Mouse (Mus musculus) cerebellum, postnatal 25 days (tissue): ENCODE results near the gene Gfm2.
A peak's percentile ranks its signal among the peaks of the same experiment; 100 is the strongest.

ENCODE experiments used
- DNase-seq, 2 experiments: peaks; one replicate each; pipeline ENCODE4 v3.0.0; 2021; ENCODE audit warnings: mixed read lengths in 2 of 2

Gfm2 gene

DNA sequence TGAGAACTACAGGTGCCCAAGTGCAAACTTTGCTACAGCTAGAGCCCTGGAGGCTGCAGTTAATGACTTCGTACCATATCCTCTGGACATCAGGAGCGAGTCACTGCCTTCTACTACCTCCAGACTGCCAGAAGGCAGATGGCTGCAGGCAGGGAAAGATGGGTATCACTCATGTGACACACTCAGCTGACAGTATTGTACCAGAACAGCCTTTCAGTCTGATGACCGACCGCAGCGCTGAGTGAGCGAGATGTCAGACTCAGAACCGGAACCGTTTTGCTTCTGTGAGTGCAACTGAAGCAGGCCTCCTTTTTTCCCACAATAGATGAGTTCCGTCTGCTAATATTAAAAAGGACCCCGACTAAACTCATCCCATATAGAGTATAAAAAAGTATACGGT is 54.9 kb downstream of the Gfm2 start:
- no peak for DNase-seq

DNA sequence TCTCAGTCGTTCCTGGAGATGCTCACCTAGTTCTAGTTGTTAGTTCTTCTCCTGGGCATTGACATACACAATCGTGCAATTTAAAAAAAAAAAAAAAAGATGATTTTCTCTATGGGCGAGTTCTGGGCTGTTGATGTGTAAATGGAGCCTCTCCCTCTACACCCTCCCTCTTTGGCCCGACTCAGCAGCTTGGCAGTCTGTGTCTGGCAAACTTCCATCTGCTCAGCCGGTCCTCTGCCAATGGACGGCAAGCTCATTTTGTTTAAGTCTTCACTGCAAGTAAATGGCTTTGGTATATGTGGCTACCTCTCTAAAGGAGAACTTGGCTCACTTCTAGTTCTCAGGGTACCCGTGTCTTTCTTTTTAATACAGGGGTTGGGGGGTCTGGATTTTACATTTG is 55.7 kb downstream of the Gfm2 start:
- DNase-seq, result peak; percentile 82 to 89

DNA sequence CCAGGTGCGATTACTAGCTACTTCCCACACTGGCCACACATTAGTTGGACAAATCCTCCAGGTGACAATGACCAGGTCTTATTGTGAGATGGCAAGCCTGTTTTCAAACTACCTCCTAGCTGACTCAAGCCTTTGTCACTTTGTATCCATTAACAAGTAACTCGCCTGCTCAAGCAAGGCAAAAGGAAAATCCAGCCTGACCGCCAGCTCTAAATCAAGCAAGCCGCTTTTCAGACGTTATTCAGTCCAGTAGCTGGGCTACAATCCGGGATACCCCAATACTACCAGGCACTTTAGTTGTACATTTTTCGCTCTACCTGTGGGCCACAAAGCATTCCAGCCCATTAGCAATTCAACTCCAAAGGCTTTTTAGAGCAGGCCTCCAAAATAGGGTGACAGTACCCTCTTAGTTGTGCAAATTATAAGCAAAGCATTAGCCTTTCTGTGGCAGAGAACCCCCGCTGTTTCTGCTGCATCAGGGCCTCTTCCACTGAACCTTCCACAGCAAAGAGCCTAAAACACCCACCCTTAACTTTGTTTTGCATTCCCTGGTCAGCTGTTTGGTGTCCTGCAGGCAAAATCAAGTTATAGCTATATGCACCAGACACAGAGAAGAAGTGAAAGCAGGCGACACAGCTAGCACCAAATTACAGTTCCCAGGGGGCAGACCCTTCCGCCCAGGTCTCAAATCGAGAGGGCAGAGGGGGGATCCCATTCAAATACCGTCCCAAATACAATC is 58.6 kb downstream of the Gfm2 start:
- no peak for DNase-seq

DNA sequence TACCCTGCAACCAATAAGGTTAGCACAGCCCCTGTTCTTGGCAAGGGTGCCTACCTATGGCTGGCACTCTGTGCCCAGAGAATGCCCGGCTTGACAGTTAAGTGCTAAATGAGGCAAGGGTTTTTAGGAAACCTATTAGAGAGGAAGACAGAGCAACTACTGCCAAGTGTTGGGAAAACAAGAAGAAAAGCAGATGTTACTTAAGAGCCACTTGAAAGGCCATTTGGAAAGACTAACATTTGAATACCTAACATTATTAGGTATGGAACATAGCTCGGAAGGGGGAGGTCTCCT is 59.1 kb downstream of the Gfm2 start:
- DNase-seq, result no peak

DNA sequence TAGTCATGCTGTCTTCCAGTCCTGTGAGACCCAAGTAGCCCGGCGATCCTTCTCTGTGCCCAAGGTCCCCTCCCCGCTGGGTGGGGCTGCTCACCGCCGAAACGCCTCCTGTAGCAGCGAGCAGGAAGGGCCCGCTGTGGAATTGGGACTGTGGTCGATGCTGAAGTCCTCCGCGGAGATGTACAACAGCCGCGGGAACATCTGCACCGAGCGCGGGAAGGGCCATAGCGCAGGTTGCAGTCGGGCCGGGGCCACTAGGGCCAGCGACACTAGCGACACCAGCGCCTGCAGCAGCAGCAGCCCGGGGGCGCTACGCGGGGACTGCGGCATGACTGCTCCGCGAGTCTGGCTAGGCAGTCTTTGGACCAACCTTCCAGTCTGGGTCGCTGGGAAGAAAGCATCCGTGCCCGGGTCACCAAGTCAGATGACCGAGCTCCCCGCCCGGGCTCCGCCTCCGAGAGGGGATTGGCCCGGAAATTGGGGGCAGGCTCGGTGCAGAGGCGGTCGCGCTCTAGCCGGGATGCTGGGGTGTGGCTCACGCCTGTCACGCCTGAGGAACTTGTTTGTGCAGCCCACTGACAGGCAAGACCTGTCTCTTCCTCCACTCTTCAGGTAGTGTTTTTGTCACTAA is 60.3 kb downstream of the Gfm2 start, which contains the start of gene Hexb:
Gene Hexb, minus strand, starts transcription at position 426 of the 631 bp plus-strand sequence.
- DNase-seq, result peak; percentile 84 to 88

DNA sequence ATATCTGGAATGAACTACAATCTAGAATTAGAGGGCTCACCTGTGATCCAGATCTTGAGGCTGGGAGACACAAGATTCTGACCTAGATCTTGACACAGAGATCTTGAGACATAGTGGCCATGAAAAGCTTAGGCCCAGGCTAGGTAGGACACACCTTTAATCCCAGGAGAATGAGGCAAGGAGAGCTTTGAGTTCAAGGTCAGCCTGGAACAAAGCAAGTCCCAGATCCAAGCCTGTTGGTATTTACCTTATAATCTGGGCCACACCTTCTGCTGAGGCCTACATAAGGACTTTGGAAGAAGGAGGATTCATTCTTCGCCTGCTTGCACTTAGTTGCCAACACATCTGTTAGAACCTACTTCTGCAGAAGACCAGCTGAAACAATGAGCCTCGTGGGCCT is 61.4 kb downstream of the Gfm2 start:
- DNase-seq, result no peak

DNA sequence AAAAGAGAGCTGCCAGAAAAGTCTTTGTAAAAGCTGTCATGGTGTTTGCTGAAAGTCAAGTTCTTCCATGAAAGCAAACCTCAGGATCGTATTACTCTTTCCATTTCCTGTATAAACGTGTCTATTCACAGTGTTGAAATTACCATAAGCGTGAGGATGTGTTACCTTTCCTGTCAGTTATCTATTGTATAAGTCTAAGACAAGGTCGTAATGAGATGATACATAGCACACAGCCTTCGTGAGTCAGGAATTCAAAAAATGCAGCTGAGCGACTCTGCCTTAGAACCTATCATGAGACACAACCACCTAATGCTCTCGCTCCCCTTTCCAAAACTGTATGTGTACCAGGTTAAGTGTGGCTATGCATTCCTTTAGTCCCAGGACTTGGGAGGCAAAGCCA is 63.3 kb downstream of the Gfm2 start:
- no peak for DNase-seq

DNA sequence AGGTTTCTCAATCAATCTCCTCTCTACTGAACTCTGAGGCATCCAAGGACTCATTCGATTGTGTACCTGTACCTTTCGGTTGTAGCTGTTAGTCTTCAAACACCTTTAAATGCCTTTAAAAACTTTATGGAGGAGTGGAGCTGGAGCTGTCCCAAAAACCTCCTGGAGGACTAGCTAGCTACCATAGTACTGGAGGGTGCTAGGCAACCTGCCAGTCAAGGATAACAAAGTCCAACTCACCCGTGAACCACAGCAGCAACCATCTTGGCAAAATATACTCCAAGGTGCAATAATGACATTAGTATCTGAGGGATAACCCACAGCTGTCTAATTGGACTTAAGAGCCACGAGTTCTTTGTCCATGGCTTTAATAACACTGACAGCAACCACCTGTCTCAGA is 64.2 kb downstream of the Gfm2 start:
- DNase-seq, result no peak

DNA sequence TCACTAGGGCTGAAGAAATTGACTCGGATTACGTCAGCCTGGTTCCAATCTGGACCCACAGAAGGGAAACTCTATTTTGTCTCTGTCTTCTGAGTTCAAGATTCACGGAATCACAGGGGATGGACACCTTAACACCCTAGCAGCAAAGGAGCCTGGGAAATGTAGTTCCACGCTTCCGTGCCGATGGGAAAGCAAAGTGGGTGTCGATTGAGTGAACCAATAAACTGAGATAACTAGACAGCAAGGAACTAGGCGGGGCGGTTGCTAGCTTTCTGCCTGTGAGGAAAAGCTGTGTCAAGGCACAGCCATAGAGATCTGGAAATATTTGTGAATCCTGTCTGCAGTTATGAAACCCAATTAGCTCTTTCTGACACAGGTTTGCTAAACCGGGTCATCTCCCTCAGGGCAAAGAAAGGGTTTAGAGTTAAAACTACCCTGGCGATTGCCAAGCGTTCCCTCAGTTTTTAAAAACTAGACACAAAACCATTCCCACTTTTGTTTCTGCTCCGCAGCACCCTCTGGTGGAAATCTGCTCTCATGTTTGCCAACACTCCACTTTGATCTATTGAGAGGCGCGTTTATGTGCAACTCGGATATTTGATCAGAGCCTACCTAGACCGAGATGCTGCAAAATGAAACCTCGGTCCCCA is 67.4 kb downstream of the Gfm2 start:
- DNase-seq, result peak; percentile 79 to 84

DNA sequence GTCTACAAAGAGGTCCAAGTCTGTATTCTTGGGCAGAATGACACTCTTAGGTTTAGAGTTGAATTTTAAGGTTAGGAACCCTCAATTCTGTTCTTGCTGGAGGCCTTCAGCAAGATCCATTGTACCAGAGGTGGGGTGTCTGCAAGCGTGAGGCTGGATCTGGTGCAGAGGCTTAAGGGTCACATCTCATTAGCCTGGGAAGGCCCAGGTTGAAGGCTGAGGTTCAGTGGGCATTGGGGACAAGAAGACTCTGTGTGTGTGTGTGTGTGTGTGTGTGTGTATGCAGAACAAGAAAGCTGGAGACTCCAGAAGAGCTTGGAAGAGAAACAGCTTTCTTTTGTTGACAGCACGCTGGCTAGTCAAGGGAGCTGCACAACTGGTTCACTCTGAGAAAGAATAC is 68.3 kb downstream of the Gfm2 start:
- DNase-seq, result no peak

DNA sequence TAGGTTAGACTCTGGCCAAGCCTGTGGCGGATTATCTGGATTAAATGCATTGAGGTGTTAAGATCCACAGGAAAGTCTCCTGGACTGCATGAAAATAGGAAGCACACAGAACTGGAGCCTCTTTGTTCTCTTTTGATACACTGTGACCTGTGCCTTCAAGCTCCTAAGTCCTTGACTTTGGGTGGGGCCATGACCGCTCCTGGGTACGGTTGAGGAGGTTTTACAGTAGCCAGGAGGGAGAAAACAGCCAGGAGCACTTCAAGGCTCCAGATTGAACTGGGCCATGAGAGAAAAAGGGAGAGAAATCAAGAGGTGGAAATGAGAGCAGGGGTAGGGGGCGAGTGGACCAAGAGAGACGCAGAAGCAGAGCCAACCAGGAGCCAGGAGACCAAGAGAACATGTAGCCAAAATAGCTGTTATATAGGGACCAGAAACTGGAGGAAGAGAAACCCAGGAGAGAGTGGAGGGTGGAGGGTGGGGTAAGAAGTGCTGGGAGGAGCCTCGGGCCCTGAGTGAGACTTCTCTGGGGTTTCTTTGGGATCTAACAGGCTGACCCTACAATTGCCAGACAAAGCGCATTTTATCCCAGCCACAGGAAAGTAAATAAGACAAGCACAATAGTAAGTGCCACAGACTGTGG is 69.9 kb downstream of the Gfm2 start:
- DNase-seq, result no peak

DNA sequence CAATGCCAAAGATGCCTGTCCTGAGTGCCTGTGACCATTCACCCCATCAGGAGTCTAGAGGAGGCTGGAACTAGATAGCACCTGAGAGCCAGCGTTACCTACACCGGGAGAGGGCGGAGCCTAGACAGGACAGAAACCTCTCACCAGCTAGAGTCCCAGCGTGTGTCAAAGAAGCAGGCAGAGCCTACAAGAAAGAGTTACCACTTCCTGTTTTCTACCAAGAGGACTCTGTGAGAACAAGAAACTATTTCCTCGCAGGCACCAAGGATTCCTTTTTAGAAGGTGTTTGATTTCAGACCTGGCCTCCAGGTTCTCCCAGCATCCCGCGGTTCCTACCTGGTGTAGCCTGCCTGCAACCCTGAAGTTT is 70.4 kb downstream of the Gfm2 start:
- no peak for DNase-seq

DNA sequence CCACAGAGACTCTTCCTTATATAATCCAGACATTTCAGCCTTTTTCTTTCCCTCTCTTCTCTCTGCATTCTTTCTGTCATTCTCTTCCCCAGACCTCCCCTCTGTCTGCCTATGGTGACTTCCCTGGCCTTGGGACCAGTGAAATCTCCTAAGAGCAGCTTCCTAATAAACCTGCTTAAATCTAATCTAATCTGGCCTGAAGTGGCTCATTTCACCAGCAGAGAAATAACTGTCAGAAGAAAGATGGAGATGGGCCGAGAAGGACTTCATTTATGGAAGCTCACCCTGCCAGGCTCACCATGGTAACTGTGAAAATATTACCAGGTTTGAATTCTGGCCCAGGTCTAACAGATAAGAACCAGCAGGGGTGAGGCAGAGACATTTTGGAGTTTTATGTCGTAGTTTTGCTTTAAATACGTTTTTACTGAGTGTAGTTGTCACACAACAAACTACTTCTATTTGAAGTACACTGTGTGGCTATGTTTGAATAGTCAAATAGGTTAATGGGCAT is 70.8 kb downstream of the Gfm2 start:
- no peak for DNase-seq

DNA sequence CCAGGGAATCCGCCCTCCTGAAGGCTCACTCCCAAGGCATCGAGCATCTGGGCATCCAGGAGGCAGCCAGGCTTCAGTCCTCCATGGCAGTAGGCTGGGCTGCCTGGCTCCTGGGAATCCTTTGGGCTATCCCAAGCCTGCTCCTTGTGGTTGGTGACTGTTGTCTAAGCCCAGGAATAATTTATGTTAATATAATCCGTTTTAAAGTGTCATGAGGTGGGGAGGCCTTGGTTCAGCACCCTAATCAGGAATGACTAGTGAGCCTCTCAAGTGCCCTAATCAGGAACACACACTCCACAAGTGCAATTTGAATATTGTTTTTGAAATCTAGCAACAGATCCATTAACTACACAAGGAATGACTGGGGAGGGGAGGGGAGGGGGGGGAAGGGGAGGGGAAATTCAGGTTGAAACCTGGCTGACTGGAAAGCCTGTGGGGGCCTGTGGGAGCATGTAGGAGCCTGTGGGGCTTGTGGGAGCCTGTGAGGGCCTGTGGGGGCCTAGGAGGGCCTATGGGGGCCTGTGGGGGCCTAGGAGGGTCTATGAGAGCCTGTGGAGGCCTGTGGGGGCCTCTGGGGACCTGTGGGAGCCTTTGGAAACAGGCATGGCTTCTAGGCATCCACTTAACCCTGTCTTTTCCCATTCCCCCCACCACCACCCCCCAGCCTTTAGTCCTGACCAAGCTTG is 77.0 kb downstream of the Gfm2 start:
- no peak for DNase-seq

DNA sequence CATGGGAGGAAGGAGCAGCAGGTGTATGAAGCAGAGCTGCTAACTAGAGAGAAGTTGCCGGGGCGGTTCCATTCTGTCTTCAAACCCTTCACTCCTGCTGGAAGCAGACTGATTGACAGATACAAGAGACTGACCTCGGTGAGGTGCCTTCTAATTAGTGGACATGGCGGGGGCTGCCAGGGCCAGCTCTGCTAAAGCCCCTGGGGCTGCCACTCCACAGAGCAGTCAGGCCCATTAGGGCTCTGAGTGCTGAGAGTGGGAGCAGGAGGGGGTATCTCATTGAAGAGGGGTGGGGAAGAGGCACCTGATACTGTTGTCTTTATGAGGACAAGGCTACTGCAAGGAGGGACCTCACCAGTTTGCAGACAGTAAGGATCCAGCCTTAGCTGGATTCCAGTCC is 77.8 kb downstream of the Gfm2 start:
- DNase-seq, result no peak

DNA sequence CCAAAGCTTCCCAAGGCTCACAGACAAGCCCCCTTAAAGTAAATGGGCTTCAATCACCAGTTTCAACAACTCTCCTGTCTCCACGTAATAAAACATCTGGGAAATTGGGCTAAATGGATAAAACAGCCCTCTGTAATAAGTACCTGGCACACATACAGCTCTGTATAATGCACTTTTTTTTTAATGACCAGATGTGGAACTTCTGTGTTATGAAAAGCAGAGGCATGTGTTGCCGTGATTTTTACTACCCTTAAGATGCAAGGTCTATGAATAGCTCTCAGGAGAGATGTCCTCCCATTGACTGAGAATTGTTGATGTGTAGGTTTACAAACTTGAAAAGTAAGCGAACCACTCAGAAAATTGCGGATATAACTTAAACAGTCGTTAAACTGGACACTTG is 78.5 kb downstream of the Gfm2 start:
- DNase-seq, result no peak

DNA sequence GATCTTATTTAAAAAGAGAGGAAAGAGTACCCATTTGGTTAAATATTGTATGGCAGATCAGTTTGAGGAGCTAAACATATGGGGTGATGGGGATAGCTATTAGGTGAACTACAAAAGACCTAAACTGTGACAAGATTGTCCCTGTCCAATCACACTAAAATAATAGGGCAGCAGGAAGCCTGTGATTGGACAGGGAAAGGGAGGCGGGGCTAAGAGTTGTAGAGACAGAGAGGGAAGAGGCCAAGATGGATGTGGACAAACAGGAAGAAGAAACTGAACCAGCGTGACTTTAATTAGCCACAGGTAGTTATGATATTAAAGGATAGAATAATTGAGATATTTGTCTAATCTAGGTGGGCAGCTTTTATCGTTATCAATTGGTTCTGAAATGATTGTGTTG is 82.3 kb downstream of the Gfm2 start:
- DNase-seq, result no peak

DNA sequence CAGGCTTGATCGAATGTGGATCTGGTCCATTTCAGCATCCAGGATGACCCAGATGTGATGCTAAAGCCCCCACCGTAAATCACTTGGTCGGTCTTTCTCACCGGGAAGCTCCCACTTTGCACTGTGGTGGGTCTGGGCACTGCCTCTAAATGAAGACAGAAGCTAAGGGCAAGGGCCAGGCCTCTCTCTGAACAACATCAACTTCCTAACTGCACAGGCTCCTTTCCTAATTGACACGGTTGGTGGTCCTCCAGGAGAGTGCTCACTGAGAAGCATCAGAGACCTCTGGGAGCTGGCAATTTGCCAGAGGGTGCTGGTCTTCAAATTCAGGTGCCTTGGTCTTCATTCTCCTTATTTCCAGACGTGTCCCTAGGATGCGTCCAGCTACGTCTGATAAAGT is 86.1 kb downstream of the Gfm2 start:
- no peak for DNase-seq

DNA sequence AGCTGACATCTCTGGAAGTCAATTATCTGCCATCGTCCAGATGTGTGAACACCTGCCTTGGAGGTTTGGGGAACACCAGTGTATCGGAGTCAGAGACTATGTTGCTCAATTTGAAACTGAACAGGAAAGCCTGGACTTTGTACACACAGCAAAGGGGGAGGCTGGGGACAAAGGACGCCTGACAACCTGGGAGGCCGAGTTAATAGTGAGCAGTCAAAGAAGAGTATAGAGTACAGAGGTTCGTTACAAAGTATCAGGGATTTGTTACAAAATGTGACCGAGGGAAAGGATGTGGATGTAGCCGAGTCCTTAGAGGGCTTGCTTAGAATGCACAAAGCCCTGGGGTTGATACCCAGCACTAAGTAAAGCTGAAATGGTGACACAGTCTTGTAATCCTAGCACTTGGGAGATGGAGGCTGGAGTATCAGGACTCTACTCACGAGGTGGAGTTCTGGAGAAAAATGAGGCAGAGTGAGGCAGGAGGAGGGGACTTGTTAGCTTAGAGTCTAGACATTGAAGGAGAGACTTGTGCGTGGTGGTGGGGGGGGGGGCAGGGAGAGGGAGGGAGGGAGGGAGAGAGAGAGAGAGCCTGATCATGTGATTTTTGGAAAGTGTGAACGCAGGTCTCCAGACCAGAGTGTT is 86.7 kb downstream of the Gfm2 start:
- DNase-seq, result no peak

DNA sequence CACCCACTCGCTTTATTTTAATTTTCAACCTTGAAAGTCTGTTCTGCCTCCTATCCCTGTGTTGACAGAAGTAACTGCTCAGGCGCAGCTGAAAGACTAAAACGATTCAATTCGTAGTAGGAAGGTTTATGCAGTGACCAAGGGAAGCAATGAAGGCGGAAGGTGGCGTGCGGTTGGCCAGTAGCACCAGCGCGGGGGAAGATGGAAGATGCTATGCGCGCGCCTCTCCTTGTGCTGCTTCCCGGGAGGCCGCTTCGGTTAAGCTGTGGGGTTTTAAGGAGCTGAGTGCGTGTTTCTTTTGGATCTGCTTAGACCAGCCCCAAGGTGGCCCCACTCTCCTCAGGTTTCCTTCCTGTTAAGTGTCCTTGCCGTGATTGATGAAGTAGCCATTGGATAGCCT is 87.4 kb downstream of the Gfm2 start:
- DNase-seq, result no peak

DNA sequence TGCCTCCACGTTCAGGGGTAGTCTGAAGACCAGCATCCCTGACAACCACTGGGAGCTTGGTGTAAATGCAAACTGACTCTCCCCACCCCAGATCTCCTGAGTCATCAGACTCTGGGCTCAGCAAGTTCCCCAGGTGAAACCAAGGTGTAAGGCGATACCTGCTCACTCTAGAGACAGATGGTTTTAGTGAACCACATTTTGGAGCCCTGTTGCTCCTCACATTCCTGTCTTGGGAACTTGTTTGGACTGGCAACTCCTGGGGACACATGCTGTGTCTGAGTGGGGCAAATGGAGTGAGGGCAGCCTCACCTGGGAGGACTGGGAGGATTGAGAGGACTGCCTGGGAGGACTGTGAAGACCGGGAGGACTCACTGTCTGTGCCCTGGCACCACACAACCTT is 90.1 kb downstream of the Gfm2 start:
- no peak for DNase-seq

DNA sequence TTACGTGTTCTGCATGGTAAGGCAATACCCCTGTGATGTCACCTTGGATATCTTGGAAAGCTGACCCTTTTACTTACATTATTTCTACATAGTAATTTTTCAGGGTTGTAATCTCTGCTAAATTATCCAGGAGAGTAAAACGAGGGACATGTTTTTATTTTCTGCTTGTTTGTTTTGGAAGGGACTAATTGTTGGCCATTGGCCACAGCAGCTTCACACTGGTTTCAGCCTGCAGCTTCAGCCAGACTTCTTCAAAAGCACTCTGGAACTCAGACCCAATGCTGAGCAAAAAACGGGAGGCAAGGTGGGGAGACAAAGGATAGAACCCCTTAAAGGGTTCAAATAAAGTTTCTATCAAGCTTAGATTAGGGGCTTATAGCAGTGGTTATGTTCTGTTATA is 92.4 kb downstream of the Gfm2 start:
- no peak for DNase-seq
